Mouse (Mus musculus) erythroblast, embryonic 14.5 days (primary cell): Measurements from ENCODE around the gene Plk4.

Source experiments
- GATA1 ChIP-seq: IDR thresholded peaks from 2 replicates; pipeline ENCODE4 v1.6.1; 2012; ENCODE audit warnings: low read length, inconsistent platforms, mixed read lengths
- TAL1 ChIP-seq: IDR thresholded peaks from 3 replicates; pipeline ENCODE4 v1.6.1; 2012; ENCODE audit warnings: low read length, inconsistent platforms, mixed read lengths

DNA sequence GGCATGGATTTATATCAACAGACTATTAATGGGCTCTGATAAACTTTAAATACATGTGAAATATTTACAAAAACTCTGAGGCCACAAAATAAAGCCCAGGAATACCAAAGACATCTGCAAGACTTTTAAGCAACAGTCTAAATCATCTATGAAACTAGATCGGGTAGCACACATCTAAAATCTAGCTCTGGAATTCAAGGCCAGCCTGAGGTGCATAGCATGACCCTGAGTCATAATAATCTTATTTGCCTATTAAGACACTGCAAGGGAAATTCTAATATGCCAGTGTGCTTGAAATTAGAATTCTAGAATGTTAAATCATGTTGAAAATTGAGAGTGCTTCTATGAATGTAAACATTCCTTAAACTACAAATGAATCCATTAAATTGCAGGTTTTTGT lies 1.8 kb upstream of the Plk4 start:
- TF ChIP-seq TAL1 (no peak), GATA1 (no peak)
